Mouse (Mus musculus): Measurements from ENCODE around the gene Stxbp3. TPM values are rescaled to one million over a fixed set of nuclear protein-coding genes. Genes with fewer than 3 reads are reported as not detected.
"Not testable (repeated sequence)": the region's sequence is repeated elsewhere in the genome, so short reads cannot be mapped to it uniquely, and the experiment has no call there.

Gene Stxbp3
- polyA plus RNA-seq, 1 experiment: not detected

- WGBS: 44% methylated on average over 28 of the region's 28 CpGs
- peaks cover 24% of the 10 kb centered on the region for H3K4me1 ChIP-seq (ENCODE audit: control insufficient read depth, insufficient read depth, low read length)
- TF ChIP-seq CTCF (IDR thresholded peaks at IDR 0.05; ENCODE audit: insufficient read depth, low read depth, low read length) (no peak), POLR2A (IDR thresholded peaks at IDR 0.05; ENCODE audit: insufficient read depth, low read depth, low read length) (no peak)
- H3K27ac ChIP-seq (ENCODE audit: insufficient read depth, low read depth, low read length): peak overlapping the region; percentile 96
- no peak overlapping the region for H3K4me3 ChIP-seq (ENCODE audit: insufficient read depth, low read depth, low read length)
These were observed 40.5 kb upstream of the Stxbp3 start for GRCm38 (mm10) chr3:108880544-108881507.

GRCm38 (mm10) chr3:108879836-108880435 is 39.6 kb upstream of the Stxbp3 start:
- 29% methylated on average over 5 of the region's 5 CpGs for WGBS
- no peak for TF ChIP-seq POLR2A (IDR thresholded peaks at IDR 0.05; ENCODE audit: insufficient read depth, low read depth, low read length)
- no peak for TF ChIP-seq CTCF (IDR thresholded peaks at IDR 0.05; ENCODE audit: insufficient read depth, low read depth, low read length)
- H3K4me1 ChIP-seq (ENCODE audit: control insufficient read depth, insufficient read depth, low read length): peaks cover 24% of the 10 kb centered on the region
- H3K27ac ChIP-seq (ENCODE audit: insufficient read depth, low read depth, low read length): peak overlapping the region; percentile 96
- H3K4me3 ChIP-seq (ENCODE audit: insufficient read depth, low read depth, low read length): no peak overlapping the region

- WGBS: 47% methylated on average over 2 of the region's 2 CpGs
- TF ChIP-seq CTCF (IDR thresholded peaks at IDR 0.05; ENCODE audit: insufficient read depth, low read depth, low read length) (no peak), POLR2A (IDR thresholded peaks at IDR 0.05; ENCODE audit: insufficient read depth, low read depth, low read length) (no peak)
- Histone ChIP-seq H3K4me1 (ENCODE audit: control insufficient read depth, insufficient read depth, low read length) (peaks cover 21% of the 10 kb centered on the region), H3K4me3 (ENCODE audit: insufficient read depth, low read depth, low read length) (no peak overlapping the region), H3K27ac (ENCODE audit: insufficient read depth, low read depth, low read length) (0 out of 2 replicates have a peak overlapping the region, but pooled peaks have one; percentile 64)
These were observed 38.8 kb upstream of the Stxbp3 start for GRCm38 (mm10) chr3:108879129-108879528.

DNA sequence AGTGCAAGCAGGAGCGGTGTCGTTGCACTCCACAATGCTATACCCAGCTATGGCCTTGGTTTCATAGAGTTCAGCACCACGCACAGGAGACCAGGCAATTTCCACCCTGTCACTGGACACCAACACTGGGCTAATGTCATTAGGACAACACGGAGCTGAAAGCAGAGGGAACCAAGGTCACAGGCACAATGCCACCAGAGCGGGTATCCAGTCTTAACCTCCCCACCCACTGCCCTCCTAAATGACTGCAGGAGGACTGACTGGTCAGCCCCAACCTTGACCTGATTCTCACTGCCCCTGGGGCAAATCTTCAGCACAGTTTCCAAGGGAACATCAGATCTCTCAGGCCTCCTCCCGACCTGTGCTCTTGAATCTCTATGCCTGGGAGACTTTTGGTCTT is 30.3 kb upstream of the Stxbp3 start:
- no peaks in the 10 kb centered on the region; the same call in 1 of the 2 replicates for H3K4me1 ChIP-seq (ENCODE audit: control insufficient read depth, insufficient read depth, low read length)
- WGBS: 87% methylated on average over 6 of the region's 6 CpGs
- no peak overlapping the region for H3K27ac ChIP-seq (ENCODE audit: insufficient read depth, low read depth, low read length)
- no peak overlapping the region for H3K4me3 ChIP-seq (ENCODE audit: insufficient read depth, low read depth, low read length)
- TF ChIP-seq POLR2A (IDR thresholded peaks at IDR 0.05; ENCODE audit: insufficient read depth, low read depth, low read length): no peak
- no peak for TF ChIP-seq CTCF (IDR thresholded peaks at IDR 0.05; ENCODE audit: insufficient read depth, low read depth, low read length)

- peaks cover 3% of the 10 kb centered on the region; the same call in 1 of the 2 replicates for H3K4me1 ChIP-seq (ENCODE audit: control insufficient read depth, insufficient read depth, low read length)
- no peak overlapping the region for H3K4me3 ChIP-seq (ENCODE audit: insufficient read depth, low read depth, low read length)
- 92% methylated on average over 3 of the region's 3 CpGs for WGBS
- H3K27ac ChIP-seq (ENCODE audit: insufficient read depth, low read depth, low read length): no peak overlapping the region
- TF ChIP-seq CTCF (IDR thresholded peaks at IDR 0.05; ENCODE audit: insufficient read depth, low read depth, low read length) (no peak), POLR2A (IDR thresholded peaks at IDR 0.05; ENCODE audit: insufficient read depth, low read depth, low read length) (no peak)
These were observed 27.1 kb upstream of the Stxbp3 start for GRCm38 (mm10) chr3:108867449-108867848.

DNA sequence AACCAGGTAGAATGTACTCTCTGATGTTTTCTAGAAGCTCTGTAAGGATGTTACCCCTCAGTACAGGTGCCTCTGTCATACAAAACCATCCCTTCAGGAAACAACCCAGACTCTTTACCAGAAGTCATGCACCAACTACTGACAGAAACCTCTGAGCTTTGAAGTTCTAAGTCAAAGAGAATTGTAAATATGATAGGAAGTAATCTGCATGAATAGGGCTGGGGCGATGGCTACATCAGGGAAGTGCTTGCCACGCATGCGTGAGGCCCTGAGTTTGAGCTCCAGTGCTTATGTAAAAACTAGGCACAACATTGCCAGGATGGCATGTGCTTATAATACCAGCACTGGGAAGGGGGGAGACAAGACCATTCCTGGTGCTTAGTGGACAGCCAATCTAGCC is 25.4 kb upstream of the Stxbp3 start:
- 95% methylated on average over 3 of the region's 3 CpGs for WGBS
- peaks cover 7% of the 10 kb centered on the region; the same call in 1 of the 2 replicates for H3K4me1 ChIP-seq (ENCODE audit: control insufficient read depth, insufficient read depth, low read length)
- no peak overlapping the region for H3K27ac ChIP-seq (ENCODE audit: insufficient read depth, low read depth, low read length)
- TF ChIP-seq CTCF (IDR thresholded peaks at IDR 0.05; ENCODE audit: insufficient read depth, low read depth, low read length): no peak
- no peak for TF ChIP-seq POLR2A (IDR thresholded peaks at IDR 0.05; ENCODE audit: insufficient read depth, low read depth, low read length)
- H3K4me3 ChIP-seq (ENCODE audit: insufficient read depth, low read depth, low read length): no peak overlapping the region

DNA sequence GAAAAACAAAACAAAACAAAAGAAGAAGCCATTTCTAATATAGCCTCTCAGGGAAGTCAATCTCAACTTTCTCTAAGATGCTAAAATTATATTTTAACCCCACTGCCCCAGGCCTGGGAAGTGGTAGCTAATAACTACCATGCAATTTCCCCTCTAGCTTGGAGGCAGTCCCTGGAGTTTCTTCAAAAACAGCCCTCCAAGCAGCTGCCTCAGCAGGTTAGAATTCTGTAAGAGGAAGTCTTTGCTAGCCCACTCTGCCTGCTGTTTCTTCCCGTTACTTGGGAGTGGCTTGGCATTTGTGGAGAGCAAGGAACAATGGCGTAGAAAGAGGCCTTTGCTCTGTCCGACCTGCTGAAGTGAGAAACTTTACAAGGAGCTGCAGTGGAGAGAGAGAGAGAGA is 24.8 kb upstream of the Stxbp3 start:
- no peak for TF ChIP-seq CTCF (IDR thresholded peaks at IDR 0.05; ENCODE audit: insufficient read depth, low read depth, low read length)
- TF ChIP-seq POLR2A (IDR thresholded peaks at IDR 0.05; ENCODE audit: insufficient read depth, low read depth, low read length): no peak
- WGBS: 31% methylated on average over 3 of the region's 3 CpGs
- Histone ChIP-seq H3K4me3 (ENCODE audit: insufficient read depth, low read depth, low read length) (no peak overlapping the region), H3K4me1 (ENCODE audit: control insufficient read depth, insufficient read depth, low read length) (peaks cover 7% of the 10 kb centered on the region; the same call in 1 of the 2 replicates), H3K27ac (ENCODE audit: insufficient read depth, low read depth, low read length) (no peak overlapping the region)

DNA sequence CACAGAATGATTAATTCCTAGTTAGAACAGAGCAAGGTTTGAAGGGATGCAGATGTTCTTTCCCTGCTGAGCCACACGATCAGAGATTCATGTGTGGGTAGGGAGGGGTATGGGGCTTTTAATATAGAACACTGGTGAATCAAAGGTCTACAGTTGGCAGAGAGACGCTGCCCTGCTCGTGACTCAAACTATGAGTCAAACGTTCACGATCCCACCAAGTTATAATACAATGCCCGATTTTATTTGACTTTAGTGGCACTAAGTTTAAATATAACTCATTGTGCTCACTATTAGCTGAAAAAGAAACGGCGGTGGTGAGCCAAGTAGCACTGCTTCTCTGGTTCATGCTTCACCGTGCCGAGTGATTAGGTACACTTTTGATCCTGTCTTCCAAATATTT is 22.8 kb upstream of the Stxbp3 start:
- no peak for TF ChIP-seq CTCF (IDR thresholded peaks at IDR 0.05; ENCODE audit: insufficient read depth, low read depth, low read length)
- no peak for TF ChIP-seq POLR2A (IDR thresholded peaks at IDR 0.05; ENCODE audit: insufficient read depth, low read depth, low read length)
- H3K27ac ChIP-seq (ENCODE audit: insufficient read depth, low read depth, low read length): peak overlapping the region; percentile 51; the same call in 1 of the 2 replicates
- WGBS: 29% methylated on average over 10 of the region's 10 CpGs
- no peak overlapping the region for H3K4me3 ChIP-seq (ENCODE audit: insufficient read depth, low read depth, low read length)
- peaks cover 13% of the 10 kb centered on the region; the same call in 1 of the 2 replicates for H3K4me1 ChIP-seq (ENCODE audit: control insufficient read depth, insufficient read depth, low read length)

- H3K27ac ChIP-seq (ENCODE audit: insufficient read depth, low read depth, low read length); H3K4me3 ChIP-seq (ENCODE audit: insufficient read depth, low read depth, low read length): not testable (repeated sequence)
- WGBS: 75% methylated on average over 4 of the region's 4 CpGs
- H3K4me1 ChIP-seq (ENCODE audit: control insufficient read depth, insufficient read depth, low read length): peaks cover 13% of the 10 kb centered on the region; the same call in 1 of the 2 replicates
These were observed 22.0 kb upstream of the Stxbp3 start for GRCm38 (mm10) chr3:108862282-108862681.

Measured in olfactory bulb, adult 2 months (tissue).